Comparison of ENCODE assay signal across 22 mouse cellular contexts in genomic region chr2:103480871-103481270, GRCm38 (mm10). TPM values are rescaled to one million over a fixed set of nuclear protein-coding genes. Genes with fewer than 3 reads are reported as not detected.
DNase-seq lines count a peak whose midpoint lies in the region; ATAC-seq and TF ChIP-seq lines count a peak whose summit lies in the region.
"Had no signal": no experiment of that assay in that cellular context is flagged by ENCODE, and none has a peak within 500 bp of the region (broad histone marks: within the 10 kb centered on the region; RNA-seq: fewer than 3 reads in every experiment).

No protein-coding gene starts in this region.

- no peak for TF ChIP-seq POLR2A in heart, adult 2 months (IDR thresholded peaks at IDR 0.05; ENCODE audit: insufficient read depth, low read depth, low read length)
- no peak for TF ChIP-seq POLR2A in thymus, adult 2 months (IDR thresholded peaks at IDR 0.05; ENCODE audit: control insufficient read depth, extremely low read depth, insufficient read depth, low read length, poor library complexity)

- H3K9me3 ChIP-seq in heart, embryonic 10.5 days, result no peaks in the 10 kb centered on the region
- H3K9me3 ChIP-seq in megakaryocyte, embryonic 14.5 days, result no peaks in the 10 kb centered on the region
- H3K9me3 ChIP-seq in liver, embryonic 14.5 days (ENCODE audit: control insufficient read depth, low read length), result no peaks in the 10 kb centered on the region
- H3K9me3 ChIP-seq: embryonic facial prominence, embryonic 10.5 days; embryonic facial prominence, embryonic 15.5 days; forebrain, embryonic 15.5 days; lung, embryonic 15.5 days; midbrain, embryonic 12.5 days; neural tube, embryonic 12.5 days had no signal

- peak overlapping the region; percentile 83 for H3K4me2 ChIP-seq in liver, embryonic 14.5 days (ENCODE audit: low read depth)
- H3K4me2 ChIP-seq: embryonic facial prominence, embryonic 15.5 days; forebrain, embryonic 15.5 days; lung, embryonic 15.5 days; midbrain, embryonic 12.5 days; neural tube, embryonic 12.5 days had no signal

- peaks cover 18% of the 10 kb centered on the region for H3K4me1 ChIP-seq in heart, embryonic 10.5 days
- peaks cover 13% of the 10 kb centered on the region for H3K4me1 ChIP-seq in heart, adult 2 months (ENCODE audit: control insufficient read depth, insufficient read depth, low read length)
- H3K4me1 ChIP-seq in megakaryocyte, embryonic 14.5 days, result peaks cover 81% of the 10 kb centered on the region
- H3K4me1 ChIP-seq in liver, embryonic 14.5 days (replicated peaks; ENCODE audit: control insufficient read depth in 2 of 2, insufficient read depth in 2 of 2, low read length in 1 of 2), result peaks cover 47 to 58% of the 10 kb centered on the region in 2 experiments
- H3K4me1 ChIP-seq in thymus, adult 2 months (replicated peaks; ENCODE audit: control insufficient read depth, insufficient read depth, low read length), result peaks cover 10% of the 10 kb centered on the region

- peaks cover 11% of the 10 kb centered on the region for H3K79me2 ChIP-seq in heart, adult 2 months (replicated peaks; ENCODE audit: control insufficient read depth, insufficient read depth, low read length)

- H3K9ac ChIP-seq in heart, adult 2 months (ENCODE audit: low read depth, low read length), result no peak overlapping the region
- H3K9ac ChIP-seq in liver, embryonic 14.5 days (replicated peaks), result peak overlapping the region; percentile 55
- H3K9ac ChIP-seq: embryonic facial prominence, embryonic 15.5 days; forebrain, embryonic 15.5 days; lung, embryonic 15.5 days; midbrain, embryonic 12.5 days; neural tube, embryonic 12.5 days had no signal

- no peak for ATAC-seq in megakaryocyte, adult 5-6 weeks (ENCODE audit: poor library complexity, severe bottlenecking)
- no peak for ATAC-seq in liver, embryonic 14.5 days (ENCODE audit: insufficient read depth)
- ATAC-seq: forebrain, embryonic 15.5 days; hindbrain, embryonic 16.5 days had no signal

- no peak for TF ChIP-seq CTCF in heart, adult 2 months (IDR thresholded peaks at IDR 0.05)
- TF ChIP-seq CTCF in liver, embryonic 14.5 days (IDR thresholded peaks at IDR 0.05; ENCODE audit: low read depth), result no peak
- TF ChIP-seq CTCF in thymus, adult 2 months (IDR thresholded peaks at IDR 0.05; ENCODE audit: borderline replicate concordance, control insufficient read depth, extremely low read depth, insufficient read depth, low read length, poor library complexity), result no peak

- intact Hi-C loops in heart, adult 2 months (cut with DNase I), result loop anchor here (10.0 kb wide), 1 partner anchor 314 kb away; the partner anchor contains the start of gene Caprin1

- no peak for DNase-seq in heart, embryonic 10.5 days (ENCODE audit: low spot score)
- DNase-seq in heart, adult 2 months, result no peak
- no peak for DNase-seq in liver, embryonic 14.5 days (ENCODE audit: low read depth in 3 of 3, low spot score in 3 of 3)
- no peak for DNase-seq in layer of hippocampus, adult 8-10 months (ENCODE audit: low spot score in 2 of 2)
- no peak for DNase-seq in thymus, adult 2 months
- DNase-seq: cerebellum, adult 8-10 months; cerebellum, postnatal 25 days; heart, postnatal 14 days; kidney, postnatal 4 days; layer of hippocampus, postnatal 36 days; left cerebral cortex, postnatal 4 days had no signal

- no peak overlapping the region for H3K4me3 ChIP-seq in heart, embryonic 10.5 days
- H3K4me3 ChIP-seq in heart, adult 2 months, result no peak overlapping the region
- peak overlapping the region; percentile 1 for H3K4me3 ChIP-seq in megakaryocyte, embryonic 14.5 days (replicated peaks)
- peak overlapping the region in 1 of 2 experiments; percentile 45; a peak in 2 of 4 replicates for H3K4me3 ChIP-seq in liver, embryonic 14.5 days (ENCODE audit: insufficient read depth in 1 of 2, low read depth in 2 of 2, low read length in 2 of 2)
- H3K4me3 ChIP-seq in thymus, adult 2 months (ENCODE audit: control insufficient read depth, insufficient read depth, low read length), result no peak overlapping the region
- H3K4me3 ChIP-seq: embryonic facial prominence, embryonic 10.5 days; embryonic facial prominence, embryonic 15.5 days; forebrain, embryonic 15.5 days; lung, embryonic 15.5 days; midbrain, embryonic 12.5 days; myocyte; neural tube, embryonic 12.5 days had no signal

- peak overlapping the region; percentile 26; the same call in 1 of the 2 replicates for H3K27ac ChIP-seq in heart, embryonic 10.5 days
- no peak overlapping the region; the same call in 1 of the 2 replicates for H3K27ac ChIP-seq in heart, adult 2 months
- H3K27ac ChIP-seq in liver, embryonic 14.5 days, result peak overlapping the region; percentile 85
- H3K27ac ChIP-seq in thymus, adult 2 months (ENCODE audit: control insufficient read depth, insufficient read depth, low read length), result no peak overlapping the region
- H3K27ac ChIP-seq: embryonic facial prominence, embryonic 15.5 days; forebrain, embryonic 15.5 days; kidney, postnatal 0 days; lung, embryonic 15.5 days; midbrain, embryonic 12.5 days; neural tube, embryonic 12.5 days had no signal

- no peaks in the 10 kb centered on the region for H3K27me3 ChIP-seq in heart, embryonic 10.5 days (ENCODE audit: insufficient read depth, poor library complexity, severe bottlenecking)
- H3K27me3 ChIP-seq in heart, adult 2 months (ENCODE audit: control insufficient read depth, insufficient read depth, low read length), result no peaks in the 10 kb centered on the region
- no peaks in the 10 kb centered on the region for H3K27me3 ChIP-seq in megakaryocyte, embryonic 14.5 days (replicated peaks)
- no peaks in the 10 kb centered on the region for H3K27me3 ChIP-seq in liver, embryonic 14.5 days (ENCODE audit: control insufficient read depth, insufficient read depth, low read length)
- no peaks in the 10 kb centered on the region for H3K27me3 ChIP-seq in thymus, adult 2 months (ENCODE audit: control insufficient read depth, insufficient read depth, low read length)
- H3K27me3 ChIP-seq: embryonic facial prominence, embryonic 15.5 days; forebrain, embryonic 15.5 days; lung, embryonic 15.5 days; midbrain, embryonic 12.5 days; neural tube, embryonic 12.5 days had no signal

- WGBS in heart, embryonic 10.5 days, result 90% methylated on average over 4 of the region's 4 CpGs
- WGBS in heart, adult 2 months, result 81% methylated on average over 4 of the region's 4 CpGs
- WGBS in liver, embryonic 14.5 days (ENCODE audit: insufficient replicate concordance), result 73% methylated on average over 4 of the region's 4 CpGs
- 96% methylated on average over 4 of the region's 4 CpGs for WGBS in thymus, adult 2 months

- no peak for TF ChIP-seq EP300 in heart, adult 2 months (IDR thresholded peaks at IDR 0.05; ENCODE audit: insufficient read depth, low read depth, low read length)
- no peak for TF ChIP-seq EP300 in liver, embryonic 14.5 days (IDR thresholded peaks at IDR 0.05; ENCODE audit: low read depth)

- H3K36me3 ChIP-seq in heart, embryonic 10.5 days, result 0 out of 2 replicates have a peak, but pooled peaks cover under 1% of the 10 kb centered on the region
- H3K36me3 ChIP-seq in heart, adult 2 months (ENCODE audit: control insufficient read depth, insufficient read depth, low read length), result peaks cover 15% of the 10 kb centered on the region
- peaks cover 47% of the 10 kb centered on the region for H3K36me3 ChIP-seq in megakaryocyte, embryonic 14.5 days (replicated peaks; ENCODE audit: low read length)
- peaks cover 19% of the 10 kb centered on the region for H3K36me3 ChIP-seq in liver, embryonic 14.5 days (replicated peaks; ENCODE audit: control insufficient read depth, insufficient read depth, low read depth)
- no peaks in the 10 kb centered on the region for H3K36me3 ChIP-seq in thymus, adult 2 months (ENCODE audit: control insufficient read depth, insufficient read depth, low read length)
- H3K36me3 ChIP-seq: neural tube, embryonic 12.5 days had no signal

RNA-seq across cellular contexts. Expression of gene Cat, which starts 4.1 kb away (rescaled TPM):
- 83.7 and 89.5 TPM in 2 replicates for polyA plus RNA-seq in heart, embryonic 10.5 days (2016; fragmentation: Nextera tagmentation; extraction: Ambion mirVana)
- total RNA-seq in heart, adult 2 months (2021), result 100 to 1,000 TPM; 236 to 262 TPM
- 122 and 158 TPM in 2 replicates for polyA plus RNA-seq in heart, adult 2 months (2012; rRNA removed)
- 42.4 and 46.3 TPM in 2 replicates for polyA plus RNA-seq in megakaryocyte, embryonic 14.5 days (2012; ENCODE audit: insufficient read depth, low replicate concordance)
- 114 and 125 TPM in 2 replicates for total RNA-seq in megakaryocyte, adult 5-6 weeks (2015)
- 42.0 and 45.3 TPM in 2 replicates for total RNA-seq in megakaryocyte, adult 5-6 weeks (2017)
- 86.1 and 90.2 TPM in 2 replicates for polyA plus RNA-seq in liver, embryonic 14.5 days (2012; rRNA removed)
- 155 and 161 TPM in 2 replicates for polyA plus RNA-seq in liver, embryonic 14.5 days (2014; fragmentation: Nextera tagmentation; extraction: Ambion mirVana)
- total RNA-seq in layer of hippocampus, adult 8-10 months (2022), result 10 to 100 TPM; 49.7 to 57.9 (median 51.6) TPM
- polyA plus RNA-seq in thymus, adult 2 months (2012; rRNA removed), result 67.9 and 77.6 TPM in 2 replicates

Comparison
In these comparisons a context has a peak if more than half of its experiments do, and no peak if none do; other contexts are left out.
1. H3K27ac ChIP-seq: peak in heart, embryonic 10.5 days (single experiment) and liver, embryonic 14.5 days (single experiment); none in heart, adult 2 months (single experiment) and thymus, adult 2 months (single experiment).